Mouse (Mus musculus): ENCODE measurements around the gene Psmf1.

Gene Psmf1

GRCm38 (mm10) chr2:151735422-151735821 lies 8.6 kb downstream of the Psmf1 start:
- no peak for DNase-seq (ENCODE audit: low read depth, low spot score)

- no peak for DNase-seq (ENCODE audit: low read depth, low spot score)
Observed at GRCm38 (mm10) chr2:151733151-151733865, 10.7 kb downstream of the Psmf1 start.

- no peak for DNase-seq (ENCODE audit: low read depth, low spot score)
Observed at GRCm38 (mm10) chr2:151724094-151724493, 19.9 kb downstream of the Psmf1 start.

- no peak for DNase-seq (ENCODE audit: low read depth, low spot score)
Observed at GRCm38 (mm10) chr2:151716318-151717055, 27.5 kb downstream of the Psmf1 start.

GRCm38 (mm10) chr2:151715526-151715925 lies 28.5 kb downstream of the Psmf1 start:
- no peak for DNase-seq (ENCODE audit: low read depth, low spot score)

- peak; percentile 62 for DNase-seq (ENCODE audit: low read depth, low spot score)
Observed at GRCm38 (mm10) chr2:151712647-151713046, 31.3 kb downstream of the Psmf1 start.

- peak; percentile 33 for DNase-seq (ENCODE audit: low read depth, low spot score)
Observed at GRCm38 (mm10) chr2:151702851-151703190, 41.2 kb downstream of the Psmf1 start.

GRCm38 (mm10) chr2:151702146-151702850 lies 41.7 kb downstream of the Psmf1 start:
- DNase-seq (ENCODE audit: low read depth, low spot score), result peak; percentile 64

- peak; percentile 76 for DNase-seq (ENCODE audit: low read depth, low spot score)
Observed at GRCm38 (mm10) chr2:151701231-151702145, 42.5 kb downstream of the Psmf1 start, which contains the start of gene Tmem74b. Gene Tmem74b (plus strand): TSS chr2:151702008.

- no peak for DNase-seq (ENCODE audit: low read depth, low spot score)
Observed at GRCm38 (mm10) chr2:151682976-151683375, 61.0 kb downstream of the Psmf1 start.

GRCm38 (mm10) chr2:151682357-151682756 lies 61.6 kb downstream of the Psmf1 start:
- peak; percentile 16 for DNase-seq (ENCODE audit: low read depth, low spot score)

GRCm38 (mm10) chr2:151676234-151676633 lies 67.8 kb downstream of the Psmf1 start:
- DNase-seq (ENCODE audit: low read depth, low spot score), result no peak

GRCm38 (mm10) chr2:151670968-151671329 lies 73.0 kb downstream of the Psmf1 start:
- no peak for DNase-seq (ENCODE audit: low read depth, low spot score)

GRCm38 (mm10) chr2:151670026-151670967 lies 73.7 kb downstream of the Psmf1 start:
- peak; percentile 59 for DNase-seq (ENCODE audit: low read depth, low spot score)

- DNase-seq (ENCODE audit: low read depth, low spot score), result no peak
Observed at GRCm38 (mm10) chr2:151668433-151668832, 75.6 kb downstream of the Psmf1 start, which contains the start of gene Rad21l. Gene Rad21l (minus strand): TSS chr2:151668533.

Data from ZHBTc4 (cell line).